Mouse (Mus musculus): ENCODE measurements around the gene Rnf220. TPM values are rescaled to one million over a fixed set of nuclear protein-coding genes. Genes with fewer than 3 reads are reported as not detected.
"Not testable (repeated sequence)": the region's sequence is repeated elsewhere in the genome, so short reads cannot be mapped to it uniquely, and the experiment has no call there.

Gene Rnf220
- polyA plus RNA-seq, 1 experiment from 2014 or later, result 34.1 TPM

GRCm38 (mm10) chr4:117276281-117276711 lies 220.6 kb downstream of the Rnf220 start:
- H3K4me2 ChIP-seq, result no peak overlapping the region
- 83% methylated on average over 17 of the region's 17 CpGs for WGBS
- no peak overlapping the region for H3K4me3 ChIP-seq
- H3K27ac ChIP-seq, result no peak overlapping the region
- H3K27me3 ChIP-seq, result no peaks in the 10 kb centered on the region
- H3K9me3 ChIP-seq (replicated peaks), result no peaks in the 10 kb centered on the region
- peaks cover 78% of the 10 kb centered on the region for H3K36me3 ChIP-seq
- H3K4me1 ChIP-seq (replicated peaks), result peaks cover 8% of the 10 kb centered on the region; the same call in 1 of the 2 replicates
- H3K9ac ChIP-seq, result no peak overlapping the region
- no peak for ATAC-seq (replicated peaks; ENCODE audit: insufficient number of reproducible peaks, insufficient read depth, low FRiP score, low read depth)

DNA sequence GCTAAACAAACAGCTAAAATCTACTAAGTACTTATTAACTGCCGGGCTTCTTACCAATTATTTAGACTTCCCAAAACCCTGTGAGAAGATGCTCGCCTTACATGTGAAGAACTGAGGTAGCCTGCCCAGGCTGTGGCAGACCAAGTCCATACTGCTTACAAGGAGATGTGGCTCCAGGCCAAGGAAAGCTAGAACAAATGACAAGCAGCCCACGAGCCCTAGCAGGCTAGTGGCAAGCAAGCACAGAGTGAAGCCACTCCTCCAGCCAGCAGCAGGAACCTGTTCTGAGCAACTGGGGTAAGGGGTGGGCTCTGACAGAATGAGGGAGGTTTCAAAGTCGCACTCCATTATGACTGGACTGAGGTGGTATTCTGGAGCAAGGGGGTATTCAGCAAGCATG lies 222.1 kb downstream of the Rnf220 start:
- Histone ChIP-seq H3K4me3 (no peak overlapping the region), H3K36me3 (peaks cover 71% of the 10 kb centered on the region), H3K27me3 (no peaks in the 10 kb centered on the region), H3K9me3 (replicated peaks) (no peaks in the 10 kb centered on the region), H3K4me2 (no peak overlapping the region), H3K4me1 (replicated peaks) (peaks cover 7% of the 10 kb centered on the region; the same call in 1 of the 2 replicates), H3K27ac (no peak overlapping the region), H3K9ac (no peak overlapping the region)
- ATAC-seq (replicated peaks; ENCODE audit: insufficient number of reproducible peaks, insufficient read depth, low FRiP score, low read depth), result no peak
- 84% methylated on average over 4 of the region's 4 CpGs for WGBS

GRCm38 (mm10) chr4:117272459-117272858 lies 224.4 kb downstream of the Rnf220 start:
- H3K4me2 ChIP-seq, result no peak overlapping the region
- H3K27ac ChIP-seq, result no peak overlapping the region
- H3K9me3 ChIP-seq (replicated peaks), result no peaks in the 10 kb centered on the region
- no peak for ATAC-seq (replicated peaks; ENCODE audit: insufficient number of reproducible peaks, insufficient read depth, low FRiP score, low read depth)
- peaks cover 59% of the 10 kb centered on the region for H3K36me3 ChIP-seq
- H3K4me3 ChIP-seq, result no peak overlapping the region
- WGBS, result 49% methylated on average over 12 of the region's 12 CpGs
- no peak overlapping the region for H3K9ac ChIP-seq
- no peaks in the 10 kb centered on the region for H3K27me3 ChIP-seq
- H3K4me1 ChIP-seq (replicated peaks), result no peaks in the 10 kb centered on the region

DNA sequence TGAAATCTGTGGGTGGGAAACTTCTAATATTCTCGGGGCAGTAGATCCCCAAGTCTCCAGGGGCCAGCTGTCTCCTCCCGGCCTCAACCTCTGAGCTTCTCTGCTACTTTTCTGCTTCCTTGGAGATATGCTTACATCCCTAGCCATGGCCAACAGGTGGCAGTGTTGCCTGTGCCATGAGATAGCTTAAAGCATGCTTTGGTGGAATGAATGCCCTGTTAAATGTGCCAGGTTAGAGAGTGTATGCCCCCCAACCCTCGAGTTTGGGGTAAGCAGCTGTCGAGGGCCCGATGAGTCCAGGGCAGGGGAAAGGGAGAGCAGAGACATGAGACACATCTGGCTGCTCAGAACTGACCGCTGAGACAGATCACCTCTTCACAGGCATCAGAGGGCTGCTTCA lies 226.6 kb downstream of the Rnf220 start:
- H3K36me3 ChIP-seq, result peaks cover 37% of the 10 kb centered on the region
- H3K9ac ChIP-seq, result no peak overlapping the region
- no peak overlapping the region for H3K4me2 ChIP-seq
- H3K27ac ChIP-seq, result no peak overlapping the region
- no peak for ATAC-seq (replicated peaks; ENCODE audit: insufficient number of reproducible peaks, insufficient read depth, low FRiP score, low read depth)
- H3K27me3 ChIP-seq, result no peaks in the 10 kb centered on the region
- no peaks in the 10 kb centered on the region for H3K9me3 ChIP-seq (replicated peaks)
- no peaks in the 10 kb centered on the region for H3K4me1 ChIP-seq (replicated peaks)
- no peak overlapping the region for H3K4me3 ChIP-seq
- 15% methylated on average over 6 of the region's 6 CpGs for WGBS

DNA sequence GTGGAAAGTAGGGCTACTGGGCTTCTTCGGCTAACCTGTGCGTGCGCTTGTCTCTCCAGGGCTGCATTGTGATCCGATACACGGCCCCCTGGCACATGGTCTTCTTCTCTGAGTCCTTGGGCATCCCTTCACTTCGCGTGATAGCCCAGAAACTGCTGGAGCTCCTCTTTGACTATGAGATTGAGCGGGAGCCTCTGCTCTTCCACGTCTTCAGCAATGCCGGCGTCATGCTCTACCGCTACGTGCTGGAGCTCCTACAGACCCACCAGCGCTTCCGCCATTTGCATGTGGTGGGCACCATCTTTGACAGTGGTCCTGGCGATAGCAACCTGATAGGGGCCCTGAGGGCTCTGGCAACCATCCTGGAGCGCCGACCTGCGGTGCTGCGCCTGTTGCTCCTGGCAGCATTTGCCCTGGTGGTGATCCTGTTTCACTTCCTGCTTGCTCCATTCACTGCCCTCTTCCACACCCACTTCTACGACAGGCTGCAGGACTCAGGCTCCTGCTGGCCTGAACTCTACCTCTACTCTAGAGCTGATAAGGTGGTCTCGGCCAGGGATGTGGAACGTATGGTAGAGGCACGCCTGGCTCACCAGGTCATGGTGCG lies 228.9 kb downstream of the Rnf220 start:
- Histone ChIP-seq H3K4me3 (no peak overlapping the region), H3K27me3 (no peaks in the 10 kb centered on the region), H3K9ac (no peak overlapping the region), H3K27ac (no peak overlapping the region), H3K9me3 (replicated peaks) (no peaks in the 10 kb centered on the region), H3K4me2 (no peak overlapping the region), H3K36me3 (peaks cover 20% of the 10 kb centered on the region), H3K4me1 (replicated peaks) (no peaks in the 10 kb centered on the region)
- 83% methylated on average over 25 of the region's 25 CpGs for WGBS
- no peak for ATAC-seq (replicated peaks; ENCODE audit: insufficient number of reproducible peaks, insufficient read depth, low FRiP score, low read depth)

DNA sequence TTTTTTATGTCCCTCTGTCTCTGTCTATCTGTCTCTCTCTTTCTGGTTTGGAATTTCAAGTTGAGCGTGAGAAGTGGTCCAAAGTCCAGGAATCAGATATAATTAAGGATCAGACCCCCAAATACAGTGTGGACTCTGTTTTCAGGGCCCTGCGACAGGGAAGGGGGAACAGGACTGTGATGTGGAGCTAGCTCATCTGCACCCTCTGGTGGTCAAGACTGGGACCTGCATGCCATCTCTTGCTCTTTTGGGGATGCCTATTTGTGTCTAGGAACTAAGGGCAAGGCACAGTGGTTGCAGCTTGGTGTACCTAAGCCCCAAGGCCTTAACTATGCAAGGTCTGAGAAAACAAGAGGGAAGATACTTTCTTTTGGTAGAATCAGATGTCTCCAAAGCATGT lies 229.6 kb downstream of the Rnf220 start:
- H3K27ac ChIP-seq, result no peak overlapping the region
- 4% methylated on average over 2 of the region's 2 CpGs for WGBS
- ATAC-seq (replicated peaks; ENCODE audit: insufficient number of reproducible peaks, insufficient read depth, low FRiP score, low read depth), result no peak

GRCm38 (mm10) chr4:117262987-117263386 lies 233.9 kb downstream of the Rnf220 start:
- Histone ChIP-seq H3K9me3 (replicated peaks) (no peaks in the 10 kb centered on the region), H3K36me3 (peaks cover 1% of the 10 kb centered on the region; the same call in 1 of the 2 replicates), H3K4me2 (no peak overlapping the region), H3K27me3 (no peaks in the 10 kb centered on the region), H3K27ac (no peak overlapping the region), H3K9ac (no peak overlapping the region), H3K4me1 (replicated peaks) (no peaks in the 10 kb centered on the region), H3K4me3 (no peak overlapping the region)
- WGBS, result 70% methylated on average over 8 of the region's 8 CpGs
- ATAC-seq (replicated peaks; ENCODE audit: insufficient number of reproducible peaks, insufficient read depth, low FRiP score, low read depth), result no peak

More for the DNA sequence above, 229.6 kb downstream of the Rnf220 start:
- no peak overlapping the region for H3K4me2 ChIP-seq
- peaks cover 14% of the 10 kb centered on the region for H3K36me3 ChIP-seq
- no peaks in the 10 kb centered on the region for H3K4me1 ChIP-seq (replicated peaks)
- no peak overlapping the region for H3K9ac ChIP-seq
- no peaks in the 10 kb centered on the region for H3K9me3 ChIP-seq (replicated peaks)
- H3K4me3 ChIP-seq, result no peak overlapping the region
- H3K27me3 ChIP-seq, result no peaks in the 10 kb centered on the region

GRCm38 (mm10) chr4:117262101-117262913 lies 234.5 kb downstream of the Rnf220 start:
- H3K9ac ChIP-seq, result no peak overlapping the region
- no peak; the same call in 1 of the 2 replicates for ATAC-seq (replicated peaks; ENCODE audit: insufficient number of reproducible peaks, insufficient read depth, low FRiP score, low read depth)
- H3K27me3 ChIP-seq, result no peaks in the 10 kb centered on the region
- no peaks in the 10 kb centered on the region for H3K9me3 ChIP-seq (replicated peaks)
- no peaks in the 10 kb centered on the region for H3K36me3 ChIP-seq
- H3K27ac ChIP-seq, result no peak overlapping the region
- no peak overlapping the region for H3K4me3 ChIP-seq
- WGBS, result 68% methylated on average over 13 of the region's 13 CpGs
- no peaks in the 10 kb centered on the region for H3K4me1 ChIP-seq (replicated peaks)
- H3K4me2 ChIP-seq, result no peak overlapping the region

DNA sequence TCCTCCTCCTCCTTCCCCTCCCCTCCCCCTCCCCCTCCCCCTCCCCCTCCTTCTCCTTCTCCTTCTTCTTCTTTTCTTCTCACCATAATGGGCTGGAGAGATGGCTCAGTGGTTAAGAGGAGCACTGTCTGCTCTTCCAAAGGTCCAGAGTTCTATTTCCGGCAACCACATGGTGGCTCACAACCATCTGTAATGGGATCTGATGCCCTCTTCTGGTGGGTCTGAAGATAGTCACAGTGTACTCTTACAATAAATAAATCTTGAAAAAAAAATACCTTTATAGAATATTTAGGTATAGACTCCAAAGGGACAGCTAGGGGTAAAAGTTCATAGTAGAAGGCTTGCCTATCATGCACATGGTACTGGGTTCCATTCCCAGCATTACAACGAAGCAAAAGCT lies 235.6 kb downstream of the Rnf220 start:
- H3K4me1 ChIP-seq (replicated peaks), result 0 out of 2 replicates have a peak, but pooled peaks cover under 1% of the 10 kb centered on the region
- no peaks in the 10 kb centered on the region for H3K9me3 ChIP-seq (replicated peaks)
- no peak overlapping the region for H3K9ac ChIP-seq
- H3K27me3 ChIP-seq, result no peaks in the 10 kb centered on the region
- H3K36me3 ChIP-seq, result no peaks in the 10 kb centered on the region
- no peak overlapping the region for H3K4me3 ChIP-seq
- H3K27ac ChIP-seq, result no peak overlapping the region
- 83% methylated on average over 2 of the region's 2 CpGs for WGBS
- H3K4me2 ChIP-seq, result no peak overlapping the region
- no peak for ATAC-seq (replicated peaks; ENCODE audit: insufficient number of reproducible peaks, insufficient read depth, low FRiP score, low read depth)

DNA sequence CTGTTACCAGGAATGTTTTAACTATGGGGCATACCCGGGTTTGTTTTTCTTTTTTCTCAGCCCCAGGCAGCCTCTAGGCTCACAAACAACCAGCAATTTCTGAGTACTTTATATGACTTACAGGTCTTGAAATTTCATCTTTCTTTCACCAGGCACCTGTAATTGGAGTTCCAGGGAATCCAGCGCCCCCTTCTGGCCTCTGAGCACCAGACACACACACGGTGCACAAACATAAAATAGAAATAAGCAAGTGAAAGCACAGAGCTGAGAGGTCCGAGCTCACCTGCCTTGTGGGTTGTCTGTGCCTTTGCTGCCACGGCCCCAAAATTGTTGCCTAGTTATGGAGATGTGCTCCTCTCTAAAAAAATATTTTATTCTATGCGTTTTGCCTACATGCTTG lies 236.9 kb downstream of the Rnf220 start:
- 68% methylated on average over 6 of the region's 6 CpGs for WGBS
- not testable (repeated sequence) for ATAC-seq (replicated peaks; ENCODE audit: insufficient number of reproducible peaks, insufficient read depth, low FRiP score, low read depth); H3K4me3 ChIP-seq; H3K9ac ChIP-seq; H3K4me2 ChIP-seq; H3K36me3 ChIP-seq; H3K27me3 ChIP-seq; H3K4me1 ChIP-seq (replicated peaks); H3K27ac ChIP-seq; H3K9me3 ChIP-seq (replicated peaks)

- H3K9me3 ChIP-seq (replicated peaks), result no peaks in the 10 kb centered on the region
- H3K27ac ChIP-seq, result no peak overlapping the region
- H3K9ac ChIP-seq, result no peak overlapping the region
- no peak overlapping the region for H3K4me2 ChIP-seq
- H3K4me3 ChIP-seq, result no peak overlapping the region
- H3K27me3 ChIP-seq, result no peaks in the 10 kb centered on the region
- 54% methylated on average over 6 of the region's 6 CpGs for WGBS
- H3K4me1 ChIP-seq (replicated peaks), result peaks cover 32% of the 10 kb centered on the region
- no peaks in the 10 kb centered on the region for H3K36me3 ChIP-seq
- ATAC-seq (replicated peaks; ENCODE audit: insufficient number of reproducible peaks, insufficient read depth, low FRiP score, low read depth), result no peak
These were observed 242.2 kb downstream of the Rnf220 start for GRCm38 (mm10) chr4:117254672-117255071.

Data from heart, embryonic 15.5 days (tissue).